Mouse (Mus musculus): ENCODE data around the gene Mpzl2.

- no peak for TF ChIP-seq CTCF (IDR thresholded peaks at IDR 0.05; ENCODE audit: insufficient read depth, low read depth, low read length)
- no peak for TF ChIP-seq POLR2A (IDR thresholded peaks at IDR 0.05; ENCODE audit: insufficient read depth, low read depth, low read length)
Observed at GRCm38 (mm10) chr9:45085741-45086690, 46.4 kb downstream of the Mpzl2 start.

All from olfactory bulb, adult 2 months (tissue).